Mouse (Mus musculus): Measurements from ENCODE around the gene H2-DMb2.

H2-DMb2 gene

GRCm38 (mm10) chr17:34186885-34187260 lies 43.8 kb downstream of the H2-DMb2 start:
- no peak for DNase-seq

- DNase-seq, result peak; percentile 99
Measured at GRCm38 (mm10) chr17:34187261-34187916, 44.3 kb downstream of the H2-DMb2 start, which contains the start of the genes Tap1 and Psmb9. Gene Tap1, plus strand, starts transcription at chr17:34187553. Gene Psmb9, minus strand, starts transcription at chr17:34187764.

GRCm38 (mm10) chr17:34188010-34188409 lies 44.9 kb downstream of the H2-DMb2 start:
- DNase-seq, result no peak

- no peak for DNase-seq
Measured at GRCm38 (mm10) chr17:34188986-34189385, 45.9 kb downstream of the H2-DMb2 start.

- no peak for DNase-seq
Measured at GRCm38 (mm10) chr17:34192852-34193251, 49.7 kb downstream of the H2-DMb2 start.

- no peak for DNase-seq
Measured at GRCm38 (mm10) chr17:34193468-34193867, 50.4 kb downstream of the H2-DMb2 start.

GRCm38 (mm10) chr17:34194723-34195122 lies 51.6 kb downstream of the H2-DMb2 start:
- no peak for DNase-seq

GRCm38 (mm10) chr17:34196491-34196890 lies 53.4 kb downstream of the H2-DMb2 start:
- DNase-seq, result no peak

- DNase-seq, result peak; percentile 93
Measured at GRCm38 (mm10) chr17:34196941-34197894, 54.1 kb downstream of the H2-DMb2 start, which contains the start of gene Psmb8. Gene Psmb8, plus strand, starts transcription at chr17:34197721.

- DNase-seq, result peak; percentile 64
Measured at GRCm38 (mm10) chr17:34197904-34198520, 54.9 kb downstream of the H2-DMb2 start.

- DNase-seq, result no peak
Measured at GRCm38 (mm10) chr17:34198521-34198912, 55.4 kb downstream of the H2-DMb2 start.

GRCm38 (mm10) chr17:34199050-34199619 lies 56.0 kb downstream of the H2-DMb2 start:
- DNase-seq, result no peak

- DNase-seq, result no peak
Measured at GRCm38 (mm10) chr17:34200047-34200446, 56.9 kb downstream of the H2-DMb2 start.

- no peak for DNase-seq
Measured at GRCm38 (mm10) chr17:34200772-34201505, 57.8 kb downstream of the H2-DMb2 start.

Measured in kidney, postnatal 14 days (tissue).